Mouse (Mus musculus) heart, embryonic 15.5 days (tissue): Measurements from ENCODE around the gene Metap2. TPM values are rescaled to one million over a fixed set of nuclear protein-coding genes. Genes with fewer than 3 reads are reported as not detected.

Experiments used
- ATAC-seq: fragments of 200-750 bp; cut with Nextera tagmentation; replicated peaks from 2 replicates; pipeline ENCODE4 v1.8.0; 2017; ENCODE audit warnings: low read depth, moderate TSS enrichment; ENCODE audit not compliant: insufficient number of reproducible peaks, insufficient read depth, low FRiP score
- H3K27ac ChIP-seq: fragments of 300-500 bp; sonication (generic); 2 replicates; pipeline ENCODE4 v1.5.1; 2015; ENCODE audit warnings: mild to moderate bottlenecking, inconsistent platforms
- H3K27me3 ChIP-seq: fragments of 300-500 bp; sonication (generic); 2 replicates; pipeline ENCODE4 v1.6.1; 2015; ENCODE audit warnings: inconsistent platforms
- H3K36me3 ChIP-seq: fragments of 300-500 bp; sonication (generic); 2 replicates; pipeline ENCODE4 v1.6.1; 2015; ENCODE audit warnings: mild to moderate bottlenecking, inconsistent platforms
- H3K4me1 ChIP-seq: fragments of 300-500 bp; sonication (generic); replicated peaks from 2 replicates; pipeline ENCODE4 v1.6.1; 2015; ENCODE audit warnings: inconsistent platforms
- H3K4me2 ChIP-seq: fragments of 300-500 bp; sonication (generic); 2 replicates; pipeline ENCODE4 v1.6.1; 2015; ENCODE audit warnings: inconsistent platforms, mild to moderate bottlenecking, moderate library complexity
- H3K4me3 ChIP-seq: fragments of 300-500 bp; sonication (generic); 2 replicates; pipeline ENCODE4 v1.5.1; 2015; ENCODE audit warnings: mild to moderate bottlenecking, inconsistent platforms
- H3K9ac ChIP-seq: fragments of 300-500 bp; sonication (generic); 2 replicates; pipeline ENCODE4 v1.6.1; 2015; ENCODE audit warnings: mild to moderate bottlenecking, inconsistent platforms
- H3K9me3 ChIP-seq: fragments of 300-500 bp; sonication (generic); replicated peaks from 2 replicates; pipeline ENCODE4 v1.6.1; 2016; ENCODE audit warnings: inconsistent platforms
- WGBS: fragments of 180-500 bp; shearing (Covaris S2); methylation state at CpG from one replicate; pipeline ENCODE4 v1.1.7; 2015; ENCODE audit warnings: mixed read lengths; 5-methylcytosine and 5-hydroxymethylcytosine counted together
- polyA plus RNA-seq: library from polyadenylated mRNA; unstranded; fragments of >200 nt; fragmentation: Nextera tagmentation; extraction: Ambion mirVana; gene quantifications from 2 replicates; pipeline ENCODE4 v1.2.1, GENCODE M21; 2015

Metap2 gene
- 143 and 156 TPM in 2 replicates for polyA plus RNA-seq

GRCm38 (mm10) chr10:93897043-93897646, at the start of gene Metap2:
Gene Metap2, minus strand, starts transcription at chr10:93897093.
- H3K27me3 ChIP-seq, result no peaks in the 10 kb centered on the region
- 64% methylated on average over 7 of the region's 7 CpGs for WGBS
- no peaks in the 10 kb centered on the region for H3K9me3 ChIP-seq
- no peak within 1 kb of the TSS for H3K4me2 ChIP-seq
- no peak within 1 kb of the TSS for H3K9ac ChIP-seq
- H3K36me3 ChIP-seq, result no peaks in the 10 kb centered on the region
- no peak within 1 kb of the TSS for H3K27ac ChIP-seq
- no peak within 1 kb of the TSS for H3K4me3 ChIP-seq
- no peaks in the 10 kb centered on the region for H3K4me1 ChIP-seq
- no peak for ATAC-seq

DNA sequence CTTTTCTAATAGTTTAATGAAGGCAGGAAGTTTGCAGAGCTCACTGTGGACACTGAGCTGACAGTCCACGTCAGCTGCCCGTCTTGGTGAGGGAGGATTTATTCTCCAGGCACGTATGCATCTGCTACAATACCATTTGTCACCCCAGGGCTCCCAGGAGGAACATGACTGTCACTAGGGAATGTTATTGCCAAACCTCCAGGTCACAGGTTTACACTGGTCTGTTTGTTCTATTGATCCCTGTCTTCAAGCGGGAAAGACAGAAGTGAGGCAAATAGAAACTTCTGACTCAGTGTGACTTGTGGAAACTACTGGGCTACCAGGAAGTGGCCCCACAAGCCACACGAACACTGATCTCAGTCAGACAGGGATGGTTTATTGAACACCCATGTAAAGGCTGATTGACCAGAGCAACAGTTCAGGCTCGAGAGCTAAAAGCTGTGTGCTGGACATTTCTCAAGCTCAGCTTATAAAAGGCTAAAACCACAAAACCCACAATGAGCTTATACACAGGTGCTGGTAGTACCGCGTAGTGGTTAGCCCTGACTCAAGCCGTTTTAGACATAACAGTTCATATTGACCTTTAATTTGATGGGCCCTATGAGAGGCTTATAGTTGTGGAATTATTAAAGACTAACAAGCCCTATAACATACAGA, 49.1 kb upstream of the Metap2 start:
- H3K4me3 ChIP-seq, result no peak overlapping the region
- H3K9me3 ChIP-seq, result no peaks in the 10 kb centered on the region
- H3K36me3 ChIP-seq, result no peaks in the 10 kb centered on the region
- no peak overlapping the region for H3K4me2 ChIP-seq
- H3K27ac ChIP-seq, result no peak overlapping the region
- 66% methylated on average over 9 of the region's 9 CpGs for WGBS
- no peak overlapping the region for H3K9ac ChIP-seq
- H3K27me3 ChIP-seq, result no peaks in the 10 kb centered on the region
- no peak for ATAC-seq
- peaks cover 4% of the 10 kb centered on the region; the same call in 1 of the 2 replicates for H3K4me1 ChIP-seq

DNA sequence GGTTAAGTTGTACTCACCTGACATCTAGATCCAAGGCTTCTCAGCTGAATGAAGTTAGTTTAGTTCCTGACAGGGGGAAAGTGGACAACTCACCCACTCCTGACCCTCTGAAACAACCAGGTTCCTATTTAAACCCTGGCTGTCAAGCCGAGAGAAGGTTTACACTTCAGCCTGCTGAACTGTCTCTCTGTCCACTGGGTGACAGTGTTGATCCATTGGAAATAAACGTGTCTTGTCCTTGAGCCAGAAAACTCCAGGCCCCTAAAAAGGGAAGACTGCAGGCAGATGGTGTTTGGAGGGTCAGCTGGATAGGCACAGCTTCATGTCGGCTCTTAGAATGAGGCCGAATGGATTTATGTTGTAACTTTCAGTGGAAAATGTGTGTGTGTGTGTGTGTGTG, 48.5 kb upstream of the Metap2 start:
- Histone ChIP-seq H3K4me3 (no peak overlapping the region), H3K27me3 (no peaks in the 10 kb centered on the region), H3K4me2 (no peak overlapping the region), H3K27ac (no peak overlapping the region), H3K4me1 (peaks cover 8% of the 10 kb centered on the region), H3K9ac (no peak overlapping the region), H3K36me3 (no peaks in the 10 kb centered on the region), H3K9me3 (no peaks in the 10 kb centered on the region)
- 18% methylated on average over 4 of the region's 4 CpGs for WGBS
- ATAC-seq, result 0 out of 2 replicates have a peak, but pooled peaks have one; percentile 22

GRCm38 (mm10) chr10:93944241-93944640, 47.3 kb upstream of the Metap2 start:
- Histone ChIP-seq H3K4me3 (no peak overlapping the region), H3K27ac (no peak overlapping the region), H3K4me2 (no peak overlapping the region), H3K27me3 (no peaks in the 10 kb centered on the region), H3K36me3 (no peaks in the 10 kb centered on the region), H3K4me1 (peaks cover 8% of the 10 kb centered on the region), H3K9ac (no peak overlapping the region), H3K9me3 (no peaks in the 10 kb centered on the region)
- ATAC-seq, result no peak
- 30% methylated on average over 5 of the region's 5 CpGs for WGBS

GRCm38 (mm10) chr10:93940279-93940678, 43.4 kb upstream of the Metap2 start:
- ATAC-seq, result no peak
- no peak overlapping the region for H3K4me2 ChIP-seq
- no peak overlapping the region for H3K4me3 ChIP-seq
- H3K27ac ChIP-seq, result 0 out of 2 replicates have a peak overlapping the region, but pooled peaks have one; percentile 34
- no peaks in the 10 kb centered on the region for H3K9me3 ChIP-seq
- H3K36me3 ChIP-seq, result no peaks in the 10 kb centered on the region
- H3K9ac ChIP-seq, result no peak overlapping the region
- 59% methylated on average over 5 of the region's 5 CpGs for WGBS
- peaks cover 8% of the 10 kb centered on the region for H3K4me1 ChIP-seq
- no peaks in the 10 kb centered on the region for H3K27me3 ChIP-seq

- Histone ChIP-seq H3K27me3 (no peaks in the 10 kb centered on the region), H3K9ac (no peak overlapping the region), H3K4me2 (no peak overlapping the region), H3K9me3 (no peaks in the 10 kb centered on the region), H3K4me1 (peaks cover 8% of the 10 kb centered on the region), H3K4me3 (no peak overlapping the region), H3K36me3 (no peaks in the 10 kb centered on the region), H3K27ac (0 out of 2 replicates have a peak overlapping the region, but pooled peaks have one; percentile 34)
- 88% methylated on average over 8 of the region's 8 CpGs for WGBS
- ATAC-seq, result no peak
Measured at GRCm38 (mm10) chr10:93939676-93940075, 42.8 kb upstream of the Metap2 start.

GRCm38 (mm10) chr10:93938844-93939271, 42.0 kb upstream of the Metap2 start:
- Histone ChIP-seq H3K36me3 (no peaks in the 10 kb centered on the region), H3K27me3 (no peaks in the 10 kb centered on the region), H3K9me3 (no peaks in the 10 kb centered on the region), H3K4me2 (no peak overlapping the region), H3K9ac (no peak overlapping the region), H3K27ac (no peak overlapping the region), H3K4me1 (peaks cover 8% of the 10 kb centered on the region), H3K4me3 (no peak overlapping the region)
- 88% methylated on average over 20 of the region's 20 CpGs for WGBS
- ATAC-seq, result no peak

- H3K9ac ChIP-seq, result no peak overlapping the region
- ATAC-seq, result no peak; the same call in 1 of the 2 replicates
- WGBS, result 29% methylated on average over 9 of the region's 9 CpGs
- peaks cover 10% of the 10 kb centered on the region for H3K4me1 ChIP-seq
- no peaks in the 10 kb centered on the region for H3K27me3 ChIP-seq
- H3K4me2 ChIP-seq, result peak overlapping the region; percentile 15; the same call in 1 of the 2 replicates
- H3K9me3 ChIP-seq, result no peaks in the 10 kb centered on the region
- H3K4me3 ChIP-seq, result no peak overlapping the region
- H3K27ac ChIP-seq, result no peak overlapping the region
- H3K36me3 ChIP-seq, result no peaks in the 10 kb centered on the region
Measured at GRCm38 (mm10) chr10:93933980-93934379, 37.1 kb upstream of the Metap2 start.

DNA sequence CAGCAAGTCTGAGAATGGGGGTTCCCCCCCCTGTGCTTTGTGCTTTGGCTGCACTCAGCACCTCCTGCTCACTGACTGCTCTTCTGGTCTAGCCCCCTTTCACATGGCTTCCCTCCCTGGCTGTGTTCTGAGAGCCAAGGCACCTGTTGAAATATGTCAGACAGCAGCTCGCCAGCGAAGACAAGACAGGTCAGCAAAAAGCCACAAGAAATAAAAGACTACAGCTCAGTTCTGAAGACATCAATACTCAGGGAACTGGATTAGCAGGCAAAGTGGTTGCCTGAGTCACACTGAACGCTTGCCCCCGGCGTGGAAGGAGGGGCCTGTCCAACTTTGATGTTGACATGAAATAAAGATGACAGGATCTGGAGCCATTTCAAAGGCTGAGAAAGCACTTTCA, 36.0 kb upstream of the Metap2 start:
- H3K4me1 ChIP-seq, result peaks cover 10% of the 10 kb centered on the region
- ATAC-seq, result no peak
- no peak overlapping the region for H3K9ac ChIP-seq
- no peak overlapping the region for H3K27ac ChIP-seq
- WGBS, result 31% methylated on average over 5 of the region's 5 CpGs
- H3K36me3 ChIP-seq, result no peaks in the 10 kb centered on the region
- H3K4me2 ChIP-seq, result no peak overlapping the region
- no peak overlapping the region for H3K4me3 ChIP-seq
- H3K27me3 ChIP-seq, result no peaks in the 10 kb centered on the region
- no peaks in the 10 kb centered on the region for H3K9me3 ChIP-seq

DNA sequence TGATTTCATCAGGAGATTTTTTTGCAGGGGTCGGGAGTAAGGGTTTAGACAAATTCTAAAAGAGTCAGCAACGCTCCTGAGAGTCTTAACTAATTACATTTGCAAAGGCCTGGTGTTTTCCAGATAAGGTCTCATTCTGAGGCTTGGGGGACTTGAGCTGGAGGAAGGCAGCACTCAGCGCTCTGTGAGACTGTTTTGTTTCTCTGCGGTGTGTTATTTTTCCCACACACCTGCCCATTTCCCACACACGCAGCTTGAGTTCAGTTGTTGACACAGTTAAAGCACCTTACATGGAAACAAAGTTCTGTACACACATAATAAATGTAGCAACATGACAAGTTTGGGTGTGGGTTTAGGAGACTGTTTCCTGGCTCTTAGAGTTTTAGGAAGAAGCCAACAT, 35.1 kb upstream of the Metap2 start:
- H3K27me3 ChIP-seq, result no peaks in the 10 kb centered on the region
- no peak overlapping the region for H3K9ac ChIP-seq
- 45% methylated on average over 5 of the region's 5 CpGs for WGBS
- H3K27ac ChIP-seq, result no peak overlapping the region
- H3K4me3 ChIP-seq, result no peak overlapping the region
- no peak for ATAC-seq
- H3K36me3 ChIP-seq, result no peaks in the 10 kb centered on the region
- peaks cover 10% of the 10 kb centered on the region for H3K4me1 ChIP-seq
- no peak overlapping the region for H3K4me2 ChIP-seq
- H3K9me3 ChIP-seq, result no peaks in the 10 kb centered on the region

GRCm38 (mm10) chr10:93931431-93931830, 34.5 kb upstream of the Metap2 start:
- Histone ChIP-seq H3K27ac (no peak overlapping the region), H3K36me3 (no peaks in the 10 kb centered on the region), H3K27me3 (no peaks in the 10 kb centered on the region), H3K9ac (no peak overlapping the region), H3K4me1 (peaks cover 10% of the 10 kb centered on the region), H3K9me3 (no peaks in the 10 kb centered on the region), H3K4me3 (no peak overlapping the region), H3K4me2 (no peak overlapping the region)
- 55% methylated on average over 9 of the region's 9 CpGs for WGBS
- no peak for ATAC-seq
